Mouse (Mus musculus): ENCODE results near the gene Bag5. TPM values are rescaled to one million over a fixed set of nuclear protein-coding genes. Genes with fewer than 3 reads are reported as not detected.
A peak's percentile ranks its signal among the peaks of the same experiment; 100 is the strongest.

Bag5 gene
- total RNA-seq (2014; rRNA removed) (9.5 and 10.1 TPM in 2 replicates), polyA plus RNA-seq (2012; rRNA removed) (6.7 and 7.7 TPM in 2 replicates)

- Histone ChIP-seq H3K27ac (replicated peaks; ENCODE audit: insufficient read depth, low read depth, low read length) (peak within 1 kb of the TSS; percentile 23; the same call in 1 of the 2 replicates), H3K9ac (ENCODE audit: low read depth, low read length) (peak within 1 kb of the TSS; percentile 87), H3K79me2 (ENCODE audit: control insufficient read depth, insufficient read depth, low read length) (peaks cover 8% of the 10 kb centered on the region; the same call in 1 of the 2 replicates), H3K36me3 (ENCODE audit: control insufficient read depth, insufficient read depth, low read length) (peaks cover 13% of the 10 kb centered on the region), H3K4me1 (ENCODE audit: control insufficient read depth, insufficient read depth, low read length) (peaks cover 10% of the 10 kb centered on the region), H3K27me3 (ENCODE audit: control insufficient read depth, insufficient read depth, low read length) (no peaks in the 10 kb centered on the region), H3K4me3 (ENCODE audit: insufficient read depth, low read depth, low read length) (peak within 1 kb of the TSS; percentile 75)
- DNase-seq (ENCODE audit: extremely low read depth, low read depth, low spot score) = peak; percentile 72
- peak; percentile 14; the same call in 1 of the 2 replicates for TF ChIP-seq CTCF (IDR thresholded peaks at IDR 0.05; ENCODE audit: low read depth, low read length)
- peak; percentile 62; the same call in 1 of the 2 replicates for TF ChIP-seq POLR2A (IDR thresholded peaks at IDR 0.05; ENCODE audit: extremely low read depth, insufficient read depth, low read length)
- WGBS = under 1% methylated on average over 83 of the region's 86 CpGs
These were observed at the start of gene Bag5, which contains the start of gene Apopt1 for GRCm38 (mm10) chr12:111713004-111713651. TSS of gene Bag5 (minus strand) at chr12:111713257. TSS of gene Apopt1 (plus strand) at chr12:111713261.

DNA sequence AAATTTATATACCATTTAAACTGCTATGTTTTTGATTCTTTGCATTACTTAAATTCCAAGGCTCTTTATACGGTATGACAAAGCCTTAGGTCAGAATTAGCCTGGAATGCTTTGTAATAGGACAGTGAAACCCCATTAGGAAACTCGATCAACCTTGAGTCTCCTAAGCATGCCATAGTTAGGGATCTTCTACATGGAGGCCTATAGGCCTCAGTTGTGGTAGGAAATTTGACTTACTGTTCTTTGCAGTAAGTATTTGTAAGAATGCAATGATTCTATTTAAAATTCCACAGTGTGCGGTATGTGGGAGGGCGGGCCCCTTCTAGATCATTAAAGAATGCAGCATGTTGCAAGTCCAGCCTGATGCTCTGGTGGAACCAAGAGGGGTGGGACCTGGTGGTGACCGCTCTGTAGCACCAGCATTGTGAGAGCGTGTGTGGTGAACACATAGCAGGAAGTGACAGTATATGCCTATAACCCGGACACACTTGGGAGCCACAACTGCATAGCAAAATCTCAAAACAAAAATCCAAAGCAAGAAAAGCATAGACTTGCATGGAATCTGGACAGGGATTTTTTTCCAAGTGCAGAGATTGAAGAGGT, 47.4 kb upstream of the Bag5 start:
- Histone ChIP-seq H3K27ac (replicated peaks; ENCODE audit: insufficient read depth, low read depth, low read length) (no peak overlapping the region), H3K9ac (ENCODE audit: low read depth, low read length) (no peak overlapping the region), H3K4me1 (ENCODE audit: control insufficient read depth, insufficient read depth, low read length) (peaks cover 4% of the 10 kb centered on the region; the same call in 1 of the 2 replicates), H3K79me2 (ENCODE audit: control insufficient read depth, insufficient read depth, low read length) (peaks cover 57% of the 10 kb centered on the region), H3K36me3 (ENCODE audit: control insufficient read depth, insufficient read depth, low read length) (no peaks in the 10 kb centered on the region), H3K27me3 (ENCODE audit: control insufficient read depth, insufficient read depth, low read length) (no peaks in the 10 kb centered on the region), H3K4me3 (ENCODE audit: insufficient read depth, low read depth, low read length) (no peak overlapping the region)
- 74% methylated on average over 7 of the region's 7 CpGs for WGBS
- TF ChIP-seq CTCF (IDR thresholded peaks at IDR 0.05; ENCODE audit: low read depth, low read length) (no peak), POLR2A (IDR thresholded peaks at IDR 0.05; ENCODE audit: extremely low read depth, insufficient read depth, low read length) (no peak)
- no peak for DNase-seq (ENCODE audit: extremely low read depth, low read depth, low spot score)

DNA sequence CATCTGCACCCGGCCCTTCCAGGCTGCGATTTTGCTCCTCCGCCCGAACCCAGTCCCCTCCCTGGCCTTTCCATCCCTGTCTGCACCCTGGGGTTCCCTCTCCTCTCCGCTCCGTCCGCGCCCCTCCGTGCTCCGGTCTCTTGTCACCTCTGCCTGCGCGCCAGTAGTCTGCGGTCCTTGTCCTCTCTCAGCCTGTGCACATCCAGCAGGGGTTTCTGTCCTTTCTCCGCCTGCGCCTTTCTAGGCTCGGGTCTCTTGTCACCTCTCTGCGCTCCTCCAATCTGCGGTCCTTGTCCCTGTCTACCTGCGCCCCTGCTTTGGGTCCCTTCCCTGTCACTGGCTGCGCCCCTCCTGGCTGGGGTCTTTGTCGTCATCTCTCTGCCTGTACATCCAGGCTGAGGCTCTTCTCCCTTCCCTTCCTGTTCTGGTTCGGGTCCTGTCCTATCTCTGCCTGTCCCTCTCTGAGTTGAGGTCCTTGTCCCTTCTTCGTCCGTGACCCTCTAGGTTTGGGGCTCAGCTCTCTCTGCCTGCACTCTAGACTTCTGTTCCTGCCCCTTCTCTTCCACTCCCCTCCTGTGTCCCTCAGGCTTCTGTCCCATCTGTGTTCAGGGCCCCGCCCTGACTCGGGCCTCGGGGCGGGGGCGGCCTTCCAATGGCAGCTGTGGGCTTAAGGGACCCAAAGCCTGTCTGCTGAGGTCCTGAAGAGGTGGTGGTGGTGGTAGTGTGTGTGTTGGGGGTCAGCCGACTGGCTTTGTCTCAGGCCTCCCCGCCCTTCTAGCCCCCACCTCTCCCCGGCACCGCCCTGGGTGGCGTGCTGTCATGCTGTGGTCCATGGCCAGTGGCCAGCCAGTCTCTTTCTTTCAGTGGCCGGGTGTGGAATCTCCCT, 46.4 kb upstream of the Bag5 start:
- WGBS = 12% methylated on average over 35 of the region's 35 CpGs
- H3K36me3 ChIP-seq (ENCODE audit: control insufficient read depth, insufficient read depth, low read length) = no peaks in the 10 kb centered on the region
- H3K4me1 ChIP-seq (ENCODE audit: control insufficient read depth, insufficient read depth, low read length) = peaks cover 4% of the 10 kb centered on the region; the same call in 1 of the 2 replicates
- no peaks in the 10 kb centered on the region for H3K27me3 ChIP-seq (ENCODE audit: control insufficient read depth, insufficient read depth, low read length)
- H3K27ac ChIP-seq (replicated peaks; ENCODE audit: insufficient read depth, low read depth, low read length) = peak overlapping the region; percentile 93; the same call in 1 of the 2 replicates
- TF ChIP-seq POLR2A (IDR thresholded peaks at IDR 0.05; ENCODE audit: extremely low read depth, insufficient read depth, low read length) (no peak), CTCF (IDR thresholded peaks at IDR 0.05; ENCODE audit: low read depth, low read length) (no peak)
- peaks cover 52% of the 10 kb centered on the region for H3K79me2 ChIP-seq (ENCODE audit: control insufficient read depth, insufficient read depth, low read length)
- peak overlapping the region; percentile 96 for H3K4me3 ChIP-seq (ENCODE audit: insufficient read depth, low read depth, low read length)
- H3K9ac ChIP-seq (ENCODE audit: low read depth, low read length) = peak overlapping the region; percentile 90
- no peak for DNase-seq (ENCODE audit: extremely low read depth, low read depth, low spot score)

DNA sequence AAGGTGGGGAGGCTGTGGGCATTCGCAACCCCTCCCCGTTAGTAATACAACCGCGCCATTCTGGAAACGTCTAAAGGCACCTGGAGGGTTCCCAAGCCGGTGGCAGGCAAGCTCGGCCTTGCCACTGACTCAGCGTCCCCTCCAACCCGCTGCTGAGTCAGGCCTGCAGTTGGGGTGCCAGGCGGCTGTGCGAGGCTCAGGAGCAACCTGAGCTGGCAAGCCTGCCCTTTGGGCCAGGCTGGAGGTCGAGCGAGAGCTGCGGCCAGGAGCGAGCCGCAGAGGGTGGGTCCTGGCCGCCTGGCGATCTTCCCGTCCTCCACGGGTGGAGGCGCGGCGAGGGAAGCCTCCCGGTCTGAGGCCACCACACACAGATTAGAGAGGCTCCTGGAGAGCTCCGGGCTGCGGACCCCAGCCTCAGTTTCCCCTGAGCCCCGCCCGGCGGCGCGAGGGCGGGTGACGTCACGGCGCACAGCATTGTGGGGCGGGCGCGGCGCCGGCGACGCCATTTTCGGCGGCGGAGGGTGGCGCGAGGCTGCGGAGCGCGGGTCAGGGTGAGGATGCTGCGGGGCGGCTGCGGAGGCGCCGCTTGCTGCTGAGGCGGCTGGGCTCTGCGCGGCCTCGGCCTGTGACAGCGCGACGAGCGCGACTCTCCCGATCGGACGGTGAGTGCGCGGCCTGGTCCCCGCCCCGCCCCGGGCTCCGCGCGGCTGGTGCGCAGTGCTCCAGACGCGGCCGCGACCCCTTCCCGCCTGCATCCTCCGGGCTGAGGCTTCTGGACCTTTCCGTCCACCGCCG, 45.5 kb upstream of the Bag5 start, which contains the start of gene Klc1:
Klc1 (plus strand) TSS at position 469 of the 795 bp plus-strand sequence.
- Histone ChIP-seq H3K36me3 (ENCODE audit: control insufficient read depth, insufficient read depth, low read length) (no peaks in the 10 kb centered on the region), H3K27me3 (ENCODE audit: control insufficient read depth, insufficient read depth, low read length) (no peaks in the 10 kb centered on the region), H3K4me1 (ENCODE audit: control insufficient read depth, insufficient read depth, low read length) (peaks cover 4% of the 10 kb centered on the region; the same call in 1 of the 2 replicates), H3K27ac (replicated peaks; ENCODE audit: insufficient read depth, low read depth, low read length) (peak within 1 kb of the TSS; percentile 93), H3K79me2 (ENCODE audit: control insufficient read depth, insufficient read depth, low read length) (peaks cover 47% of the 10 kb centered on the region), H3K9ac (ENCODE audit: low read depth, low read length) (peak within 1 kb of the TSS; percentile 90), H3K4me3 (ENCODE audit: insufficient read depth, low read depth, low read length) (peak within 1 kb of the TSS; percentile 96)
- peak; percentile 49 for DNase-seq (ENCODE audit: extremely low read depth, low read depth, low spot score)
- TF ChIP-seq CTCF (IDR thresholded peaks at IDR 0.05; ENCODE audit: low read depth, low read length) = 0 out of 2 replicates have a peak, but pooled peaks have one; percentile 2
- peak; percentile 54; the same call in 1 of the 2 replicates for TF ChIP-seq POLR2A (IDR thresholded peaks at IDR 0.05; ENCODE audit: extremely low read depth, insufficient read depth, low read length)
- WGBS = under 1% methylated on average over 83 of the region's 85 CpGs
